Mouse (Mus musculus) heart, embryonic 10.5 days (tissue): ENCODE data around the gene Akt3. TPM values are rescaled to one million over a fixed set of nuclear protein-coding genes. Genes with fewer than 3 reads are reported as not detected.
A peak's percentile ranks its signal among the peaks of the same experiment; 100 is the strongest.

Experiments
- DNase-seq: peaks from one replicate; pipeline ENCODE4 v3.0.0-alpha.2; 2017; ENCODE audit warnings: low spot score
- H3K27ac ChIP-seq: fragments of 300-500 bp; sonication (generic); 2 replicates; pipeline ENCODE4 v1.5.1; 2016; ENCODE audit warnings: mild to moderate bottlenecking
- H3K27me3 ChIP-seq: fragments of 300-500 bp; sonication (generic); 2 replicates; pipeline ENCODE4 v1.6.1; 2016; ENCODE audit warnings: mild to moderate bottlenecking; ENCODE audit not compliant: poor library complexity, insufficient read depth, severe bottlenecking
- H3K36me3 ChIP-seq: fragments of 300-500 bp; sonication (generic); 2 replicates; pipeline ENCODE4 v1.6.1; 2016; ENCODE audit warnings: mild to moderate bottlenecking, moderate library complexity
- H3K4me1 ChIP-seq: fragments of 300-500 bp; sonication (generic); 2 replicates; pipeline ENCODE4 v1.6.1; 2016; ENCODE audit warnings: mild to moderate bottlenecking
- H3K4me3 ChIP-seq: fragments of 300-500 bp; sonication (generic); 2 replicates; pipeline ENCODE4 v1.5.1; 2016; ENCODE audit warnings: mild to moderate bottlenecking, moderate library complexity
- H3K9me3 ChIP-seq: fragments of 300-500 bp; sonication (generic); 2 replicates; pipeline ENCODE4 v1.6.1; 2016; ENCODE audit warnings: mild to moderate bottlenecking, moderate library complexity
- WGBS: fragments of 180-500 bp; shearing (Covaris S2); methylation state at CpG from one replicate; pipeline ENCODE4 v1.1.7; 2016; 5-methylcytosine and 5-hydroxymethylcytosine counted together
- polyA plus RNA-seq: library from polyadenylated mRNA; unstranded; fragments of >200 nt; fragmentation: Nextera tagmentation; extraction: Ambion mirVana; gene quantifications from 2 replicates; pipeline ENCODE4 v1.2.1, GENCODE M21; 2016

The Akt3 gene
- polyA plus RNA-seq, 1 experiment from 2014 or later, result 6.1 TPM

- H3K4me3 ChIP-seq, result no peak overlapping the region
- H3K27me3 ChIP-seq, result no peaks in the 10 kb centered on the region
- 0 out of 2 replicates have a peak, but pooled peaks cover 4% of the 10 kb centered on the region for H3K36me3 ChIP-seq
- DNase-seq, result no peak
- H3K4me1 ChIP-seq, result 0 out of 2 replicates have a peak, but pooled peaks cover 4% of the 10 kb centered on the region
- no peaks in the 10 kb centered on the region for H3K9me3 ChIP-seq
- 33% methylated on average over 2 of the region's 2 CpGs for WGBS
- no peak overlapping the region for H3K27ac ChIP-seq
Observed at GRCm38 (mm10) chr1:177238368-177238767, 19.6 kb downstream of the Akt3 start.

DNA sequence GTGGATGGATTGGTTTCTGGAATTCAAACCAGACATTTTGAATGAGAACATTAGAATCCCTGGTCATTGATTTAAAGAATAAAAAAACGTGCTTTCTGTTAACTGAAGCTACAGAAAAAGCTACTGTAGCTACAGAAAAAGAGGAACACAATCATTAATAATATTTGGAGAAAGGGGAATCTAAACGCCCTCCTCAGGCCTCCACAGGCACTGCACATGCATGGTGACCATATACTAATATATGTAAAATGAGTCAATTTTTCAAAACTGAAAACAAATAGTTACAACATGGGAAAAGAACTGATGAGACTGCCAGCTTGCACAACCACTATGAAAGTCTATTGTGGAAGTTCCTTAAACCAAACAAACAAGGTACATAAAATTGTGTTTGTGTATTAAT lies 21.3 kb downstream of the Akt3 start:
- DNase-seq, result no peak
- no peaks in the 10 kb centered on the region for H3K9me3 ChIP-seq
- H3K4me3 ChIP-seq, result no peak overlapping the region
- no peaks in the 10 kb centered on the region for H3K27me3 ChIP-seq
- 0 out of 2 replicates have a peak, but pooled peaks cover 4% of the 10 kb centered on the region for H3K4me1 ChIP-seq
- H3K36me3 ChIP-seq, result 0 out of 2 replicates have a peak, but pooled peaks cover 4% of the 10 kb centered on the region
- no peak overlapping the region for H3K27ac ChIP-seq
- WGBS, result 59% methylated on average over 2 of the region's 2 CpGs

DNA sequence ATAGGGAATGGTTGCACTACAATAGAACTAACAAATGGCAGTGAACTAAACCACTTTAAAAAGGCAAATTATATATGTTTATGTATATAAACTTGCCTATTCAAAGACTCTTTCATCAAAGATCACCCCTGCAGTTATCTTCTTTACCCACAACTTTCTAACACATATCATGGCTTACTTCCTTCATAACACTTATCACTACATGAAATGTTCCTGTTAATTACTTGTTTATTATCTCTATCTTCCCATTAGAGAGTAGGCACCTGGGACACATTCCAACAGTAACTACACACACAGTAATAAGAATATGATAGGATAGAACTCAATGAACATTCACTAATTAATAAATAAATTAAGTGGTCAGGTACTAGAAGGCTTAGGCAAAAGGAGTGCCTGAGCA lies 21.8 kb downstream of the Akt3 start:
- Histone ChIP-seq H3K4me3 (no peak overlapping the region), H3K27ac (no peak overlapping the region), H3K4me1 (0 out of 2 replicates have a peak, but pooled peaks cover 4% of the 10 kb centered on the region), H3K36me3 (0 out of 2 replicates have a peak, but pooled peaks cover 4% of the 10 kb centered on the region), H3K27me3 (no peaks in the 10 kb centered on the region), H3K9me3 (no peaks in the 10 kb centered on the region)
- DNase-seq, result no peak

DNA sequence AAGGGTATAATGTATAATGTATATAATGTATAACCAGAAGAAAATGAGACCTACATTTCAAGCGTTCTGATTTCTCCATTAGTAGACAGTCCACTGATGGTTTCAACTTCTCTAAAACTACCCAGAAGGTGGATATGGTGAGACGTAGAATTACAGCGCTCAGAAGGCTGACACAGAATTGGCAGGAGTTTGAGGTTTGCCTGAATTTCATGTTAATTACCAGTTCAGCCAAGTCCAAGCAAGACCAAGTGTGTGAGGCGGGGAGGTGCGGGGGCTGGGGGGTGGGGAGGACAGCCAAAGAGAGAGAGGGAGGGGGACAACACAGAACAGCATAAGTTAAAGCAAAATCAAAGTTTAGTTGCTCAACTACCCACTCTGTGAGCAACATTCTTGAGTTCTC lies 23.5 kb downstream of the Akt3 start:
- Histone ChIP-seq H3K27me3 (no peaks in the 10 kb centered on the region), H3K4me1 (0 out of 2 replicates have a peak, but pooled peaks cover 4% of the 10 kb centered on the region), H3K27ac (no peak overlapping the region), H3K36me3 (peaks cover 8% of the 10 kb centered on the region; the same call in 1 of the 2 replicates), H3K4me3 (no peak overlapping the region), H3K9me3 (no peaks in the 10 kb centered on the region)
- DNase-seq, result no peak
- WGBS, result 95% methylated on average over 5 of the region's 5 CpGs

GRCm38 (mm10) chr1:177231122-177231521 lies 26.9 kb downstream of the Akt3 start:
- peaks cover 8% of the 10 kb centered on the region; the same call in 1 of the 2 replicates for H3K36me3 ChIP-seq
- H3K4me1 ChIP-seq, result no peaks in the 10 kb centered on the region
- H3K27me3 ChIP-seq, result no peaks in the 10 kb centered on the region
- no peak overlapping the region for H3K4me3 ChIP-seq
- DNase-seq, result no peak
- H3K27ac ChIP-seq, result no peak overlapping the region
- no peaks in the 10 kb centered on the region for H3K9me3 ChIP-seq

DNA sequence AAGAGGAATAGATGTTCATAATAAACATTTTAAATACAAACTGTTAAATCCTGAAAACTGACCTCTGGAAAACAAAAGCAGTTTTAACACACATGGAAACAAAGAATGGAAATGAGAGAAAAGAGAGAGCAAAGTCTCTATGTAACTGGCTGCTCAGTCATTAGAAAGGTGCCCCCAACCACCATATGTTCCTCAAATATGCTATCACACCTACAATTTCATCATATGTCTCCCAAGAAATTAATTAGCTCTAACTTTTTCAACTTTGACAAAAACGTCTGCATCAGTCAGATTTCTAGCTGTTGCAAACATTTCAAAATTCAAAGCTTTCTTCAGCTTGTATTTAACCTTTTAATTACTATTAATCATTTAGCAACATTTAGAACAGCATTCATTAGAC lies 59.0 kb downstream of the Akt3 start:
- DNase-seq, result no peak
- Histone ChIP-seq H3K27me3 (no peaks in the 10 kb centered on the region), H3K36me3 (no peaks in the 10 kb centered on the region), H3K4me1 (no peaks in the 10 kb centered on the region), H3K9me3 (no peaks in the 10 kb centered on the region), H3K27ac (no peak overlapping the region), H3K4me3 (no peak overlapping the region)
- 67% methylated on average over 1 of the region's 1 CpGs for WGBS

- Histone ChIP-seq H3K27me3 (no peaks in the 10 kb centered on the region), H3K36me3 (no peaks in the 10 kb centered on the region)
- no peak for DNase-seq
Observed at GRCm38 (mm10) chr1:177195224-177195623, 62.8 kb downstream of the Akt3 start.

DNA sequence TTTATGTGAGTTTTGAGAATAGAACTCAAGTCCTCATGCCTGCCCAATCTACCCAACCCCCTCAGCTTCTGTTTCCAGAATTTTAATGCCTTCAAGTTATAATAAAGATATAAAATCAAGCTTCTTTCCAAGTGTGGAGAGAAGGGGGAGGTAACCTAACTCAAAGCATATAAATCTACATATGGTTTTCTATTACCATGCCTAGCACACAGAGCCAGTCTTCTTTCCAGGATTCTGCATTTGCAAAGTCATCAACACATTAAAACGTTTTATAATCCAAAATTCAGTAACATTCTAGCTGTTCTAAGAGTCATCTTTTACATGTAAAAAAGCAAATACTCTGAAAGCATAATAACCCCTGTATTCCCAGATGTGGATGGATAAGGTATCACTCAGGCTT lies 63.7 kb downstream of the Akt3 start:
- Histone ChIP-seq H3K27ac (no peak overlapping the region), H3K27me3 (no peaks in the 10 kb centered on the region), H3K4me3 (no peak overlapping the region), H3K9me3 (no peaks in the 10 kb centered on the region), H3K36me3 (no peaks in the 10 kb centered on the region), H3K4me1 (no peaks in the 10 kb centered on the region)
- WGBS, result 57% methylated on average over 1 of the region's 1 CpGs
- no peak for DNase-seq

More at GRCm38 (mm10) chr1:177195224-177195623, 62.8 kb downstream of the Akt3 start:
- no peaks in the 10 kb centered on the region for H3K9me3 ChIP-seq
- H3K27ac ChIP-seq, result no peak overlapping the region
- H3K4me3 ChIP-seq, result no peak overlapping the region
- H3K4me1 ChIP-seq, result no peaks in the 10 kb centered on the region

GRCm38 (mm10) chr1:177191623-177192022 lies 66.4 kb downstream of the Akt3 start:
- Histone ChIP-seq H3K4me1 (no peaks in the 10 kb centered on the region), H3K9me3 (no peaks in the 10 kb centered on the region), H3K27me3 (no peaks in the 10 kb centered on the region), H3K27ac (no peak overlapping the region), H3K36me3 (no peaks in the 10 kb centered on the region), H3K4me3 (no peak overlapping the region)
- DNase-seq, result no peak
- WGBS, result 68% methylated on average over 3 of the region's 3 CpGs

DNA sequence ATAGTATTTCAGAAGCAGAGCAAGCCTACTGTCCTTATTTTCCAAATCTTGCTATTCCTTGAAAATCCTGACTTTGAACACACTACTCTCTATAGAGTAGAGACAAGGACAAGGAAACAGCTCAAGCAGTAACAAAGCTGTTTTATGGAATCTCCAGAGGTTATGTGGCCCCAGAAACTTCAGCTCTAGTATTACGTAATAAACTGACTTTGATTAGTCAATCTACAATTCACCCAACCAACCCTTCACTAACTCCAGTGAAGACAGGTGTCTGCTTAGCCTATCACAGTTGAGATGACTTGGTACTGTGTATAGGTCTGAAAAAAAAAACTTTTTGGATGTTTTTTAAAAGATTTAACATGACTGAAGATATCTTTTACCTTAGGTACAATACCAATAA lies 67.6 kb downstream of the Akt3 start:
- H3K9me3 ChIP-seq, result no peaks in the 10 kb centered on the region
- H3K27ac ChIP-seq, result no peak overlapping the region
- no peak overlapping the region for H3K4me3 ChIP-seq
- WGBS, result 94% methylated on average over 1 of the region's 1 CpGs
- H3K4me1 ChIP-seq, result no peaks in the 10 kb centered on the region
- H3K27me3 ChIP-seq, result no peaks in the 10 kb centered on the region
- DNase-seq, result no peak
- no peaks in the 10 kb centered on the region for H3K36me3 ChIP-seq

GRCm38 (mm10) chr1:177188708-177189107 lies 69.3 kb downstream of the Akt3 start:
- Histone ChIP-seq H3K9me3 (no peaks in the 10 kb centered on the region), H3K4me1 (no peaks in the 10 kb centered on the region), H3K27me3 (no peaks in the 10 kb centered on the region), H3K4me3 (no peak overlapping the region), H3K27ac (no peak overlapping the region), H3K36me3 (no peaks in the 10 kb centered on the region)
- DNase-seq, result peak; percentile 76
- WGBS, result 17% methylated on average over 3 of the region's 3 CpGs

DNA sequence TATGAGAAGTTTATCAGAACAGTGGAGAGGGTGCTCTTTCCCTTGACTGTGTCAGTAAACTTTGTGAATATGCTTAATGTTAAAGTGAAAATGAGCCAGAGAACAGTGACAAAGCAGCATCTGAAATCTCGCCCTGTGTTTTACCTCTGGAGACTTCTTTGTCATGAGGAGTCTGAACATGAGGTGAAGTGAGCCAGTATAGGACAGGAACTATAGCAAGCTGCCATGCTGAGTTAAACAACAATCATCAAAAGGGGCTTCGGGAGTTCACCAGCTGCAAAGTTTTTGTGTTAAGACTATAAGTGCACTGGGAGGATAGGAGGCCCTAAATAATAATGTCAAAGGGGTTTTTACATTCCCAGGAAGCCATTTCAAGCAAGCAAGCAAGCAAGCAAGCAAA lies 71.3 kb downstream of the Akt3 start:
- H3K9me3 ChIP-seq, result no peaks in the 10 kb centered on the region
- H3K36me3 ChIP-seq, result no peaks in the 10 kb centered on the region
- H3K27me3 ChIP-seq, result no peaks in the 10 kb centered on the region
- WGBS, result 87% methylated on average over 2 of the region's 2 CpGs
- DNase-seq, result no peak
- no peaks in the 10 kb centered on the region for H3K4me1 ChIP-seq
- no peak overlapping the region for H3K4me3 ChIP-seq
- no peak overlapping the region for H3K27ac ChIP-seq

GRCm38 (mm10) chr1:177179635-177180034 lies 78.4 kb downstream of the Akt3 start:
- Histone ChIP-seq H3K4me3 (no peak overlapping the region), H3K27ac (no peak overlapping the region), H3K36me3 (no peaks in the 10 kb centered on the region), H3K4me1 (0 out of 2 replicates have a peak, but pooled peaks cover 5% of the 10 kb centered on the region), H3K27me3 (no peaks in the 10 kb centered on the region), H3K9me3 (no peaks in the 10 kb centered on the region)
- DNase-seq, result no peak
- WGBS, result 89% methylated on average over 2 of the region's 2 CpGs

DNA sequence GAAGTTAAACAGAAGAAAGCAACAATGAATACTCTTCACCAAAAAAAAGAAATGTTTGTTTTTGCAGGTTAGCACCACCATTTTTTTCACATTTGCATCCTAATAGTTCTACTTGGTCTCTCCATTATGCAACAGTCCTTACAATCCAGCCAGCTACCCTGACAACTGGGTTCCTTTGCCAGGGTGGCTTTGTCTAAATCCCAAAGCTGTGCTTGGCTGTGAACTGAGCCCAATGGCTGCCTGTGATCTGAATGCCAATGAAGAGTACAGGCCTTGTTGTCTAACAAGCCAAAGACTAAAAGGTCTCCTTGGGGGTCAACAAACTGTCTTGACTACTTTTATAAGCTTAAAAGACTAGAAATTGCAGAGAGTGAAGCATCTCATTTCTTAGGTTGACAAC lies 82.6 kb downstream of the Akt3 start:
- DNase-seq, result no peak
- H3K9me3 ChIP-seq, result no peaks in the 10 kb centered on the region
- H3K4me3 ChIP-seq, result no peak overlapping the region
- no peak overlapping the region for H3K27ac ChIP-seq
- no peaks in the 10 kb centered on the region for H3K36me3 ChIP-seq
- 0 out of 2 replicates have a peak, but pooled peaks cover 5% of the 10 kb centered on the region for H3K4me1 ChIP-seq
- H3K27me3 ChIP-seq, result no peaks in the 10 kb centered on the region
